Mouse (Mus musculus): ENCODE measurements around the gene Gne. TPM values are rescaled to one million over a fixed set of nuclear protein-coding genes. Genes with fewer than 3 reads are reported as not detected.
"Not testable (repeated sequence)": the region's sequence is repeated elsewhere in the genome, so short reads cannot be mapped to it uniquely, and the experiment has no call there.

Gne gene
- polyA plus RNA-seq, 1 experiment from 2014 or later = 22.5 TPM

GRCm38 (mm10) chr4:44043182-44043581 is 40.8 kb downstream of the Gne start:
- WGBS = 97% methylated on average over 4 of the region's 4 CpGs
- not testable (repeated sequence) for H3K27ac ChIP-seq, H3K27me3 ChIP-seq

GRCm38 (mm10) chr4:44042429-44042828 is 41.5 kb downstream of the Gne start:
- H3K36me3 ChIP-seq = peaks cover 74% of the 10 kb centered on the region
- ATAC-seq (replicated peaks; ENCODE audit: low FRiP score) = no peak
- H3K9ac ChIP-seq = no peak overlapping the region
- WGBS = 89% methylated on average over 5 of the region's 5 CpGs
- no peak overlapping the region for H3K4me3 ChIP-seq (replicated peaks)
- no peak overlapping the region for H3K27ac ChIP-seq
- H3K4me2 ChIP-seq = no peak overlapping the region
- no peaks in the 10 kb centered on the region for H3K4me1 ChIP-seq
- H3K27me3 ChIP-seq = no peaks in the 10 kb centered on the region
- no peaks in the 10 kb centered on the region for H3K9me3 ChIP-seq (replicated peaks)

More at GRCm38 (mm10) chr4:44043182-44043581, 40.8 kb downstream of the Gne start:
- H3K4me3 ChIP-seq (replicated peaks); H3K4me2 ChIP-seq; H3K9me3 ChIP-seq (replicated peaks); ATAC-seq (replicated peaks; ENCODE audit: low FRiP score); H3K9ac ChIP-seq; H3K4me1 ChIP-seq: not testable (repeated sequence)
- peaks cover 73% of the 10 kb centered on the region for H3K36me3 ChIP-seq

- Histone ChIP-seq H3K9me3 (replicated peaks) (no peaks in the 10 kb centered on the region), H3K4me3 (replicated peaks) (no peak overlapping the region), H3K36me3 (peaks cover 78% of the 10 kb centered on the region), H3K27ac (no peak overlapping the region), H3K4me1 (no peaks in the 10 kb centered on the region), H3K4me2 (no peak overlapping the region), H3K27me3 (no peaks in the 10 kb centered on the region), H3K9ac (no peak overlapping the region)
- 94% methylated on average over 4 of the region's 4 CpGs for WGBS
- no peak for ATAC-seq (replicated peaks; ENCODE audit: low FRiP score)
Observed at GRCm38 (mm10) chr4:44040802-44041201, 43.2 kb downstream of the Gne start.

GRCm38 (mm10) chr4:44036455-44036854 is 47.5 kb downstream of the Gne start:
- peaks cover 91% of the 10 kb centered on the region for H3K36me3 ChIP-seq
- 78% methylated on average over 5 of the region's 5 CpGs for WGBS
- H3K4me1 ChIP-seq = no peaks in the 10 kb centered on the region
- no peaks in the 10 kb centered on the region for H3K9me3 ChIP-seq (replicated peaks)
- H3K9ac ChIP-seq = no peak overlapping the region
- no peak for ATAC-seq (replicated peaks; ENCODE audit: low FRiP score)
- no peaks in the 10 kb centered on the region for H3K27me3 ChIP-seq
- H3K4me2 ChIP-seq = no peak overlapping the region
- H3K27ac ChIP-seq = no peak overlapping the region
- no peak overlapping the region for H3K4me3 ChIP-seq (replicated peaks)

GRCm38 (mm10) chr4:44031521-44031920 is 52.5 kb downstream of the Gne start:
- H3K4me3 ChIP-seq (replicated peaks) = no peak overlapping the region
- ATAC-seq (replicated peaks; ENCODE audit: low FRiP score) = no peak
- H3K9me3 ChIP-seq (replicated peaks) = no peaks in the 10 kb centered on the region
- H3K27ac ChIP-seq = no peak overlapping the region
- no peaks in the 10 kb centered on the region for H3K27me3 ChIP-seq
- WGBS = 84% methylated on average over 5 of the region's 5 CpGs
- peaks cover 94% of the 10 kb centered on the region for H3K36me3 ChIP-seq
- H3K9ac ChIP-seq = no peak overlapping the region
- no peak overlapping the region for H3K4me2 ChIP-seq
- no peaks in the 10 kb centered on the region for H3K4me1 ChIP-seq

GRCm38 (mm10) chr4:44029661-44030066 is 54.3 kb downstream of the Gne start:
- no peak overlapping the region for H3K9ac ChIP-seq
- no peaks in the 10 kb centered on the region for H3K9me3 ChIP-seq (replicated peaks)
- no peaks in the 10 kb centered on the region for H3K4me1 ChIP-seq
- no peak overlapping the region for H3K4me3 ChIP-seq (replicated peaks)
- H3K36me3 ChIP-seq = peaks cover 98% of the 10 kb centered on the region
- H3K27me3 ChIP-seq = no peaks in the 10 kb centered on the region
- ATAC-seq (replicated peaks; ENCODE audit: low FRiP score) = no peak
- H3K27ac ChIP-seq = no peak overlapping the region
- WGBS = 95% methylated on average over 15 of the region's 15 CpGs
- no peak overlapping the region for H3K4me2 ChIP-seq

GRCm38 (mm10) chr4:44028303-44029135 is 55.5 kb downstream of the Gne start:
- no peak overlapping the region for H3K4me3 ChIP-seq (replicated peaks)
- no peak overlapping the region for H3K27ac ChIP-seq
- no peak overlapping the region for H3K9ac ChIP-seq
- no peaks in the 10 kb centered on the region for H3K4me1 ChIP-seq
- H3K9me3 ChIP-seq (replicated peaks) = no peaks in the 10 kb centered on the region
- WGBS = 78% methylated on average over 16 of the region's 16 CpGs
- no peaks in the 10 kb centered on the region for H3K27me3 ChIP-seq
- ATAC-seq (replicated peaks; ENCODE audit: low FRiP score) = no peak
- H3K4me2 ChIP-seq = no peak overlapping the region
- peaks cover 100% of the 10 kb centered on the region for H3K36me3 ChIP-seq

- no peaks in the 10 kb centered on the region for H3K9me3 ChIP-seq (replicated peaks)
- 86% methylated on average over 6 of the region's 6 CpGs for WGBS
- no peak overlapping the region for H3K9ac ChIP-seq
- ATAC-seq (replicated peaks; ENCODE audit: low FRiP score) = no peak
- H3K27ac ChIP-seq = no peak overlapping the region
- no peak overlapping the region for H3K4me3 ChIP-seq (replicated peaks)
- H3K4me2 ChIP-seq = no peak overlapping the region
- H3K36me3 ChIP-seq = peaks cover 100% of the 10 kb centered on the region
- no peaks in the 10 kb centered on the region for H3K27me3 ChIP-seq
- no peaks in the 10 kb centered on the region for H3K4me1 ChIP-seq
Observed at GRCm38 (mm10) chr4:44025570-44025969, 58.4 kb downstream of the Gne start.

GRCm38 (mm10) chr4:44024241-44024640 is 59.7 kb downstream of the Gne start:
- ATAC-seq (replicated peaks; ENCODE audit: low FRiP score) = no peak
- Histone ChIP-seq H3K27ac (no peak overlapping the region), H3K4me1 (no peaks in the 10 kb centered on the region), H3K9ac (no peak overlapping the region), H3K4me3 (replicated peaks) (no peak overlapping the region), H3K36me3 (peaks cover 100% of the 10 kb centered on the region), H3K9me3 (replicated peaks) (no peaks in the 10 kb centered on the region), H3K27me3 (no peaks in the 10 kb centered on the region), H3K4me2 (no peak overlapping the region)
- WGBS = 95% methylated on average over 6 of the region's 6 CpGs

GRCm38 (mm10) chr4:44023681-44024080 is 60.3 kb downstream of the Gne start:
- no peak for ATAC-seq (replicated peaks; ENCODE audit: low FRiP score)
- Histone ChIP-seq H3K27me3 (no peaks in the 10 kb centered on the region), H3K9me3 (replicated peaks) (no peaks in the 10 kb centered on the region), H3K27ac (no peak overlapping the region), H3K9ac (no peak overlapping the region), H3K4me3 (replicated peaks) (no peak overlapping the region), H3K4me2 (no peak overlapping the region), H3K36me3 (peaks cover 100% of the 10 kb centered on the region), H3K4me1 (no peaks in the 10 kb centered on the region)
- 93% methylated on average over 9 of the region's 9 CpGs for WGBS

GRCm38 (mm10) chr4:44022766-44023165 is 61.2 kb downstream of the Gne start:
- H3K4me3 ChIP-seq (replicated peaks) = no peak overlapping the region
- ATAC-seq (replicated peaks; ENCODE audit: low FRiP score) = no peak
- H3K9ac ChIP-seq = no peak overlapping the region
- peaks cover 3% of the 10 kb centered on the region; the same call in 1 of the 2 replicates for H3K4me1 ChIP-seq
- peaks cover 99% of the 10 kb centered on the region for H3K36me3 ChIP-seq
- no peaks in the 10 kb centered on the region for H3K27me3 ChIP-seq
- no peak overlapping the region for H3K27ac ChIP-seq
- whole genome bisulfite sequencing = 92% methylated on average over 11 of the region's 11 CpGs
- H3K4me2 ChIP-seq = no peak overlapping the region
- H3K9me3 ChIP-seq (replicated peaks) = no peaks in the 10 kb centered on the region

- no peak for ATAC-seq (replicated peaks; ENCODE audit: low FRiP score)
- H3K36me3 ChIP-seq = peaks cover 95% of the 10 kb centered on the region
Observed at GRCm38 (mm10) chr4:44022323-44022722, 61.7 kb downstream of the Gne start.

More at GRCm38 (mm10) chr4:44022323-44022722, 61.7 kb downstream of the Gne start:
- H3K9ac ChIP-seq = no peak overlapping the region
- no peak overlapping the region for H3K4me3 ChIP-seq (replicated peaks)
- 85% methylated on average over 4 of the region's 4 CpGs for WGBS
- no peak overlapping the region for H3K4me2 ChIP-seq
- peaks cover 7% of the 10 kb centered on the region for H3K4me1 ChIP-seq
- no peak overlapping the region for H3K27ac ChIP-seq
- no peaks in the 10 kb centered on the region for H3K9me3 ChIP-seq (replicated peaks)
- no peaks in the 10 kb centered on the region for H3K27me3 ChIP-seq

All from kidney, embryonic 15.5 days (tissue).